Mouse (Mus musculus) lung, postnatal 0 days (tissue): Measurements from ENCODE around the gene Krt33b.

ENCODE experiments used
- CTCF ChIP-seq: IDR thresholded peaks from 2 replicates; pipeline ENCODE4 v1.5.1; 2016; ENCODE audit warnings: antibody characterized with exemption, mild to moderate bottlenecking
- EP300 ChIP-seq: IDR thresholded peaks from 2 replicates; pipeline ENCODE4 v1.6.1; 2016; ENCODE audit warnings: antibody characterized with exemption, mild to moderate bottlenecking, control low read depth

DNA sequence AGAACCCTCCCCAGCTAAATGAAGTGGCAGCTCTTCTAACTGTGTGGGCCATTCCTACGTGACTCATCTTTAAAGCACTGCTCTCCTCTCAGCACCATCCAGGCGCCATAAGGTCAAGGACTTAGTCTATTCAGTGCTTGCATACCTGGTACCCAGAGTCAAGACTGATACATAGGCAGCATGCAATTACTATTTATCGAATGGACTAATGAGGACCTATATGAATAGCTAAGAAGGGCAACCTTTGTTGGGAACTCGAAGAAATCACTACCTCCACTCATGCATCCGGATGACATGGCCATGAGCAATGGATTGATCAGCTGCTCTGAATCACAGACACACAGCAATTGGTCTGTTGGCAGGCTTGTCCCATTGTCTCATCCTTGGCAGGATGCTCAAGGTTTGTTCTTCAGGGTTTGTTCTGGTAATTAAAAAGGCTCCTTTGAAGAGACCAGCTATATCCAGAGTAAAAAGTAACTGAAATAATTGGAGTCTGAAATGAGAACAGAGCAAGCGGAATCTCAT is 39.7 kb downstream of the Krt33b start:
- no peak for TF ChIP-seq CTCF
- no peak for TF ChIP-seq EP300
